Mouse (Mus musculus) G1E (cell line): ENCODE data around the gene Pcbp2.

Experiments
- CTCF ChIP-seq: IDR thresholded peaks from 2 replicates; pipeline ENCODE4 v1.5.1; 2012; ENCODE audit warnings: low read depth, low read length, inconsistent platforms, mixed read lengths
- GATA1 ChIP-seq: IDR thresholded peaks from 2 replicates; pipeline ENCODE4 v1.6.1; 2012; ENCODE audit warnings: borderline replicate concordance, low read length, inconsistent platforms, mixed read lengths
- TAL1 ChIP-seq: conservative IDR thresholded peaks from 2 replicates; pipeline ENCODE4 v1.6.1; 2012; ENCODE audit warnings: low read depth, low read length, inconsistent platforms, mixed read lengths

DNA sequence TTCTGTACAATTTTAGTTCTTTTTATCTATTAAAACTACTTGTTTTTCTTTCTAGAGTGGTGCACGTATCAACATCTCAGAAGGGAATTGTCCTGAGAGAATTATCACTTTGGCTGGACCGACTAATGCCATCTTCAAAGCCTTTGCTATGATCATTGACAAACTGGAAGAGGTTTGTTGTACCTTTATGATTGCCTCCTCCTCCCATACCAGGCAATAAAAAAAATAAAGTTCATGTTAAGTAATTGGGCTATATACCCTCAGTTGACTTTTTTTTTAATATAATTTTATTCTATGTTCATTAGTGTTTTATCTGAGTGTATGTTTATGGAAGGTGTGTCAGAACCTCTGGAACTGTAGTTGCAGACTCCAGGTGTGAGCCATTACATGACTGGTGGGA, 4.2 kb downstream of the Pcbp2 start:
- TF ChIP-seq GATA1 (no peak), CTCF (no peak), TAL1 (no peak)
